Mouse (Mus musculus): Measurements from ENCODE around the gene Zfp808. TPM values are rescaled to one million over a fixed set of nuclear protein-coding genes. Genes with fewer than 3 reads are reported as not detected.
A peak's percentile ranks its signal among the peaks of the same experiment; 100 is the strongest.
"Not testable (repeated sequence)": the region's sequence is repeated elsewhere in the genome, so short reads cannot be mapped to it uniquely, and the experiment has no call there.

Gene Zfp808
- 1 to 10 TPM; 4.9 to 7.0 TPM for polyA plus RNA-seq (2017; shearing (Covaris generic))

DNA sequence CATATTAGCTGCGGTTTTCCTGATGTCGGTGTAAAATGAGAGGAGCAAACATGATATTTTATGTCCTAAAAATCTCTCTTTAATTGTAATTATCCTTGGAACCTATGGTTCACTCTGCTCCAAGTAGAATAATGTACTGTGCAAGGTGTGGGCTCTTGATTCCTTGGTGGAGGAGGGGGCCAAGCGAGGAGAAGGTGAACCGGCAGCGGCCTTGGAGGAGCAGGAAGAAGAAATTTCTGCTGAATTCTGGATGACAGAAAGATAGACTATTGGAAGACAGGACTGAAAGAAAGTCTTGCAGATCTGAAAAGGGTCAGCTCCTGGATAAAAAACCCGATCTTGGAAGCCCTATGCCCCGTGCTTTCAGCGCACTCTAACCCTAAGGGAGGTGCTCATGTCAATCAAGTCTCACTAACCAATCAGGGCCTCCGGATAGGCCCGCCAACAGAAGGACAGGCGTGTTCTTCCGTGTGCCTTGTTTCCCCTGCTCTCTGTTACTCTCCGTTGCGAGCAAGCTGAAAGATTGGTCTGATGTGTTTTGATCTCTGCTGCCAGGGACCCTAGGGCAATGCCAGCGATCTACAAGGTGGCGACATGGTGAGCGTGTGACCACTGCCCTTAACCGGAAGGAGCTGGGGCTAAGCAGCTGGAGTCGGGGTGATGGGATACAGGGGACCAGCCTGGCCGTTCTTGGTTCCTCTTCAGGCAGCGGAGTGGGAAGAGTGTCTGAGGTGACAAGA lies at the start of gene Zfp808:
Gene Zfp808, plus strand, starts transcription at position 455 of the 740 bp plus-strand sequence.
- peak; percentile 93 for ATAC-seq

GRCm38 (mm10) chr13:62098786-62099185 lies 30.9 kb upstream of the Zfp808 start:
- ATAC-seq, result not testable (repeated sequence)

GRCm38 (mm10) chr13:62099454-62099853 lies 30.2 kb upstream of the Zfp808 start:
- not testable (repeated sequence) for ATAC-seq

GRCm38 (mm10) chr13:62102368-62102767 lies 27.3 kb upstream of the Zfp808 start:
- ATAC-seq, result not testable (repeated sequence)

DNA sequence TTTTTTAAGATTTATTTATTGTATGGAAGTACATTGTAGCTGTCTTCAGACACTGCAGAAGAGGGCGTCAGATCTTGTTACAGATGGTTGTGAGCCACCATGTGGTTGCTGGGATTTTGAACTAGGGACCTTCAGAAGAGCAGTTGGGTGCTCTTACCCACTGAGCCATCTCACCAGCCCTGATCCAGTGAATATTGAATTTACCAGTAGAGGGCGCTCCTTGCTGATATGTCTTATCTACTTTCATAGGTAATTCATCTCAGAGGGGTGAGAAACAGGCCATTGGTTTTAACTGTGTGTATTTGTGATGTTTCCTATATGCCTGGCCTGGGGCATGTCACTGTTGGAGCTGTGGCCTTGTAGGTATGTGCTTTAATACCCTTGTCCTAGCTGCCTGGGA lies 13.8 kb upstream of the Zfp808 start:
- not testable (repeated sequence) for ATAC-seq

DNA sequence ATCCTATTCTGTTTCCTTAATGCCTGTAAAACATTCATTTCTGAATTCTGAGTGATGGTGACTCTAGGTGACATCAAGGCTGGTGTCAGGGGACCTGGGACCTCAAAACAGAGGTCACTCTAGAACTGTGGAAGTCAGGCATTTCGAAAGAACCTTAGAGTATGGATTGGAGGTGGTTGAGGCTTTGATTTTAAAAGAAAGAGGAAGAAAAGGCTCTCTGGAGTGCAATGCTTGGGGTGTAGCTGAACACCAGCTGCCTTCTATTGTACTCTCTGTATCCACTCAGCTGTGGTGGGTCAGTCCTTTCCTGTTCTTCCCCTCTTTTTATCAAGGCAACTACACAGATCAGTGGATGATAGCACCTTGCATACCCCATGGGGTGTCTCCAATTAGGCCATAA lies 8.1 kb upstream of the Zfp808 start:
- not testable (repeated sequence) for ATAC-seq

- ATAC-seq, result not testable (repeated sequence)
Observed at GRCm38 (mm10) chr13:62181835-62182755, 52.4 kb downstream of the Zfp808 start.

GRCm38 (mm10) chr13:62245264-62245663 lies 115.6 kb downstream of the Zfp808 start:
- ATAC-seq, result no peak

DNA sequence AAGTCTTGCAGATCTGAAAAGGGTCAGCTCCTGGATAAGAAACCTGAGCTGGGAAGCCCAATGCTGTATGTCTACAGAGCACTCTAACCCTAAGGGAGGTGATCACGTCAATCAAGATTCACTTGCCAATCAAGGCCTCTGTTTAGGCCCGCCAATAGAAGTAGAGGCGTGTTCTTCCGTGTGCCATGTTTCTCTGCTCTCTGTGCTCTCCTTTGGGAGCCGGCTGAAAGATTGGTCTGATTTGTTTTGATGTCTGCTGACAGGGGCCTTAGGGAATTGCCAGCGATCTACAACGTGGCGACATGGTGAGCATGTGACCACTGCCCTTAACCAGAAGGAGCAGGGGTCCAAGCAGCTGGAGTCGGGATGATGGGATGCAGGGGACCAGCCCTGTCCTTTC lies 125.5 kb downstream of the Zfp808 start:
- not testable (repeated sequence) for ATAC-seq

DNA sequence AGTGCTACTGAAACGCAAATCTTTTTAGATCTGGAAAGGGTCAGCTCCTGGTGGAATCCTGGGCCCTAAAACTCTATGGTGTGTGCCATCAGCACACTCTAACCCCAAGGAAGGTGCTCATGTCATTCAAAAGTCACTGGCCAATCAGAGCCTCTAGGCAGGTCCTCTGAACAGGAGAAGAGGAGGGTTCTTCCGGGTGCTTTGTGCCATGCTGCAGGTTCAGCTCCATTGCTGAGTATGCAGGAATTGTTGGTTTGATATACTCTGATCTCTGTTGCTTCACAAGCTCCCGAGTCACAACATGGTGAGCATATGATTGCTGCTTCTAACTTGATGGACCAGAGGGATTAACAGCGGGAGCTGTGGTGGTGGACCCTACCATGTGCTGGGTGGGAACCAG lies 133.7 kb downstream of the Zfp808 start:
- ATAC-seq, result no peak
